Mouse (Mus musculus) liver, postnatal 0 days (tissue): ENCODE measurements at regions not wholly inside any gene's neighbourhood (a gene's known extent, or its start where the extent isn't known, plus 50 kb on each side); places are given as distances from the start of the nearest gene placed in this dataset.

Experiments
- CTCF ChIP-seq: sonication (generic); IDR thresholded peaks from 2 replicates; pipeline ENCODE4 v1.5.1; 2016; ENCODE audit warnings: antibody characterized with exemption, low read depth
- EP300 ChIP-seq: IDR thresholded peaks from 2 replicates; pipeline ENCODE4 v1.6.1; 2016; ENCODE audit warnings: antibody characterized with exemption, low read depth, mild to moderate bottlenecking

- TF ChIP-seq CTCF (no peak), EP300 (no peak)
These were observed 59.0 kb upstream of the Ell2 start for GRCm38 (mm10) chr13:75647513-75647912.
